Mouse (Mus musculus): ENCODE data around the gene Spock1. TPM values are rescaled to one million over a fixed set of nuclear protein-coding genes. Genes with fewer than 3 reads are reported as not detected.

Spock1 gene
- 1.1 and 2.1 TPM in 2 replicates for polyA plus RNA-seq (2016; fragmentation: Nextera tagmentation; extraction: Ambion mirVana)

DNA sequence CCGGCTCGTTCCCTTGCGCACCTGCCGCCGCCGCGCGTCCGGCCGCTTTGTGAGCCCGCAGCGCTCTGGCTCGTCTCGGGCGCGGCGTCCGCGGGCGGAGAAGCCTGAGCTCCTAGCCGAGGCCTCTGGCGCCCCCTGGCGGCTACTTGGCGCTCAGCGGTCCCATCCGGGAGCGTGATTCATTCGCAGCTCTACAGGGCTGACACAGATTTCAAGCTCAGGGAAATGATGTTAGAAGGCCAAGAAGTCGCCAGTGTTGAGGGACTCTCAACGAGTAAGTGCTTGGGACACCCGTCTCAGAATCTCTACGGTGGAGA is at the start of gene Spock1:
TSS of gene Spock1 (minus strand) at position 67 of the 317 bp plus-strand sequence.
- peaks cover 4% of the 10 kb centered on the region for H3K9me3 ChIP-seq
- under 1% methylated on average over 32 of the region's 32 CpGs for WGBS
- peaks cover 60% of the 10 kb centered on the region for H3K27me3 ChIP-seq (ENCODE audit: insufficient read depth, poor library complexity, severe bottlenecking)
- peaks cover 8% of the 10 kb centered on the region for H3K4me1 ChIP-seq
- no peaks in the 10 kb centered on the region for H3K36me3 ChIP-seq
- DNase-seq (ENCODE audit: low spot score): peak; percentile 89
- no peak within 1 kb of the TSS for H3K27ac ChIP-seq
- peak within 1 kb of the TSS; percentile 58 for H3K4me3 ChIP-seq

DNA sequence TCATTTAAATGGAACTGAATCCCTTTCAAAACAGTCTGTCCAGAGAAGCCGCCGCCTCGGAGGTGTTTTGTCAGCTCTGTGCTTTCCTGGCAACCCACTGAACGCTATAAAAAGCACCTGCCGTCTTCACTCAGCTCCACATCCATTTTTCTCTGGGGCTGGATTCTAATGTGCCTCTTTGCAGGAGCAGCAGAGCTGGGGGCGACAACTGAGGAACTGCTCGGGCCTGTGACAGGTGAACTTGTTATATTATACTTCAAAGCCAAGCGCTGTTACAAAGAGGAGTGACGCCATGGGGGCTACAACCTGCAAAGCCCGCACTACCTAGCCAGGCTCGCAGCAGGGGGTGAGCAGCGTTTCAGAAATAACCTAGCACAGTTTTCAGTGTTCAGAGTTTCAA is 42.0 kb upstream of the Spock1 start:
- no peaks in the 10 kb centered on the region for H3K9me3 ChIP-seq
- 74% methylated on average over 12 of the region's 12 CpGs for WGBS

DNA sequence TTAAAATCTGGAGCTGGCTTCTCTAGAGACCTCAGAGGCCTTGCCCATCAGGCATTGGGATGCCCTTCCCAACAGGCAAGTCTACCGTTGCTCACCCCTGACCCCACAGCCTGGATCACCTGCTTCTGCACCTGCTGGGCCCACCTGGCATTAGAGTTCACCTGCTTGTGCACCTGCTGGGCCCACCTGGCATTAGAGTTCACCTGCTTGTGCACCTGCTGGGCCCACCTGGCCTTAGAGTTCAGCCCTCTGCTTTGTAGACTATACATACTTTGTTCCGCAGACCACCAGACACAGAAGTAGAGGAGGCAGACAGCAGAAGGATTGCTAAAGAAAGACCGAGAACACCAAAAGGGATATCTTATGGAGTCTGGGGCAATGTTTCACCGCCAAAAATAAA is 41.4 kb upstream of the Spock1 start:
- DNase-seq (ENCODE audit: low spot score): no peak
- H3K27ac ChIP-seq: no peak overlapping the region
- no peaks in the 10 kb centered on the region for H3K9me3 ChIP-seq
- peaks cover 3% of the 10 kb centered on the region for H3K4me1 ChIP-seq
- H3K27me3 ChIP-seq (ENCODE audit: insufficient read depth, poor library complexity, severe bottlenecking): peaks cover 1% of the 10 kb centered on the region; the same call in 1 of the 2 replicates
- no peaks in the 10 kb centered on the region for H3K36me3 ChIP-seq
- no peak overlapping the region for H3K4me3 ChIP-seq
- WGBS: 90% methylated on average over 4 of the region's 4 CpGs

More for the DNA sequence above, 42.0 kb upstream of the Spock1 start:
- no peak overlapping the region for H3K4me3 ChIP-seq
- no peak overlapping the region for H3K27ac ChIP-seq
- H3K4me1 ChIP-seq: peaks cover 3% of the 10 kb centered on the region
- DNase-seq (ENCODE audit: low spot score): peak; percentile 38
- no peaks in the 10 kb centered on the region for H3K36me3 ChIP-seq
- no peaks in the 10 kb centered on the region; the same call in 1 of the 2 replicates for H3K27me3 ChIP-seq (ENCODE audit: insufficient read depth, poor library complexity, severe bottlenecking)

DNA sequence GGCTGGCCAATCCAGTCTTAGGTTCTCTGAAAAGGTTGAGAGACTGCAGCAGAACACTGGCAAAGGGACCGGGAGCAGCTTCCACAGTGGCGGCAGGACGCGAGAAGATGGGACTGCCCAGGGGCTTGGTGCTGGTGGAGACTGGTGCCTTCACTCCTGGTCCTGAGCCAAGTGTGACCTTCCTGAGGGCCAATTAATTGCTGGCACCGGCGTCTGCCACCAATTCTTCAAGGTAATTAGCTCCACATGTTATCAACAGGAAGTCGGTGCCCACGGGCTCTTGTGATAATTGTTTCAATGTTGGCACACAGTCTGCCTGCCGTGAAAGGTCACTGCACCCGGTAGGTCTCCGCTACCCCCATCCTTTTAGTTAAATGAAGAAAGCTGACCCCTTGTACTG is 37.1 kb upstream of the Spock1 start:
- Histone ChIP-seq H3K27me3 (ENCODE audit: insufficient read depth, poor library complexity, severe bottlenecking) (peaks cover 3% of the 10 kb centered on the region; the same call in 1 of the 2 replicates), H3K36me3 (no peaks in the 10 kb centered on the region), H3K9me3 (no peaks in the 10 kb centered on the region), H3K4me3 (no peak overlapping the region), H3K27ac (no peak overlapping the region), H3K4me1 (peaks cover 6% of the 10 kb centered on the region)
- 72% methylated on average over 11 of the region's 11 CpGs for WGBS
- DNase-seq (ENCODE audit: low spot score): peak; percentile 67

DNA sequence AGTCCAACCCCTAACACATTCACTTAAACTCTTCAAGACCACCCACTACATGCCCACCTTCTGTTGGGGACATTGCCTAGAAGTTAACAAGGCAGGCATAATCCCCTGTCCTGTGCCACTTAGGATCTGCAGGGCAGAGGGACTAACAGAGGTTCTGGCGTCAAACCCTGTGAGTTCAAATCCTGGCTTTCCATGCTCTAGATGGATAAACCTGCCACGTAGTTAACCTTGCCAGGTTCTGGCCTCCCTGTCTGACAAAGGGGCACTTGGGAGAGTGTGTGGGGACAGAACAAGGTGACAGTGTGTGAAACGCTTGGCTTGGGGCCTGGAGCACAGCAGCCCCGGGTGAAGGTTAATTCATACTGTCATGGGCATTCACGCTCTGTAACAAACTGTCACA is 36.3 kb upstream of the Spock1 start:
- no peaks in the 10 kb centered on the region for H3K9me3 ChIP-seq
- WGBS: 76% methylated on average over 5 of the region's 5 CpGs
- DNase-seq (ENCODE audit: low spot score): peak; percentile 62
- H3K36me3 ChIP-seq: no peaks in the 10 kb centered on the region
- no peak overlapping the region for H3K4me3 ChIP-seq
- no peak overlapping the region for H3K27ac ChIP-seq
- peaks cover 3% of the 10 kb centered on the region; the same call in 1 of the 2 replicates for H3K27me3 ChIP-seq (ENCODE audit: insufficient read depth, poor library complexity, severe bottlenecking)
- H3K4me1 ChIP-seq: 0 out of 2 replicates have a peak, but pooled peaks cover 4% of the 10 kb centered on the region

DNA sequence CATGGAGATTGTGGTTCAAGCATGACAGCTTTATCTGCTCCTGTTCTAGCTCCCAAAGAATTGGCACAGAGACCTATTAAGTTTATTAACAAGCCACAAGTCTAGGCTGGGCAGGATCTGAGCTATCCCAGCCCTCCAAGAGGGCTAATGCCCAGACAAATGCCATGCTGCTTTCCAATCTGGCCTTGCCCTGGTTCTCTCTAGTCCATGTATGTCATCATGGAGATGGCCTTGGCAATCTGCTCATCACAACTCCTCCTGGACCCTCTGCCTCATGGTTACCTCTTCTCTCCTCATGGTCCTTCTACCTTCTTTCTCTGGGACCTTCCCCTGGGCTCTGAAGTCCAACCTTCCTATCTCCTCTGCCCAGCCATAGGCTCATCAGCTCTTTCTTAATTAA is 35.8 kb upstream of the Spock1 start:
- no peak overlapping the region for H3K4me3 ChIP-seq
- H3K4me1 ChIP-seq: 0 out of 2 replicates have a peak, but pooled peaks cover 4% of the 10 kb centered on the region
- no peak for DNase-seq (ENCODE audit: low spot score)
- H3K9me3 ChIP-seq: no peaks in the 10 kb centered on the region
- H3K36me3 ChIP-seq: no peaks in the 10 kb centered on the region
- no peak overlapping the region for H3K27ac ChIP-seq
- H3K27me3 ChIP-seq (ENCODE audit: insufficient read depth, poor library complexity, severe bottlenecking): peaks cover 3% of the 10 kb centered on the region; the same call in 1 of the 2 replicates

DNA sequence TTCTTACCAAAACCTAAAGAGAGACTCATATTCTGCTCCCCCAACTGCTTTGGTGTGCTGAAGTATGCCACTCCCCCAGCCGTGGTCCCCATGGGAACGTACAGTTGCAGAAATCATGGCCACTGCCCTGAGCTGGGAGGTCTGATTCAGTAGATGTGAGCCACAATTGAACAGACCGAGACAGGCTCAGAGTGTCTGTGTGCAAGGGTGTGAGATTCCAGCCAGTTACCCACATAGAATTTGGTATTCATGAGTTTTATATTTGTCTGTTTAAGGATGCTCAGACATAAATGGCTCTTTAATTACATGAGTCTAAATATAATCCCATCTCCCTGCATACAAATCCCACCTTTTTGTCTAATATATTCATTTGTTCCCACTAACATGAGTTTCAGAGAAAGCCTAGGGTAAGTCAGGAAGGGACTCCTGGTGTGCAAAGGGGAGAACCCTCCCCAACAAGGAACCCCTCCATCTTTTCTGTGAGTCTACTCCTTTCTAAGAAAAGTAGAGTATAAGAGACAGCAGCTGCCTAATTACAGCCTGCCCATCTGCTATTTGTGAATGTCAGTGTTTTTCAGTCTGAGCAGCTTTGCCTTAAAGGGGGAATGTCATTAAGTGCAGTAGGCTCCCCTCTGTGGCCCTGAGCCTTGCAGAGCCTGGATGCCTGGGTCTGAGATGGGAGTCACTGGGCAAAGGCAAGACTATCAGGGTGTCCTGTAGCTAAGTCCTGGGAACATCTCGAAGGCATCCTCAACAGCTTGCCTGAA is 29.5 kb upstream of the Spock1 start:
- no peak overlapping the region for H3K27ac ChIP-seq
- peaks cover 4% of the 10 kb centered on the region; the same call in 1 of the 2 replicates for H3K4me1 ChIP-seq
- no peak overlapping the region for H3K4me3 ChIP-seq
- no peak for DNase-seq (ENCODE audit: low spot score)
- no peaks in the 10 kb centered on the region for H3K36me3 ChIP-seq
- H3K9me3 ChIP-seq: no peaks in the 10 kb centered on the region
- no peaks in the 10 kb centered on the region for H3K27me3 ChIP-seq (ENCODE audit: insufficient read depth, poor library complexity, severe bottlenecking)
- 67% methylated on average over 4 of the region's 4 CpGs for WGBS

DNA sequence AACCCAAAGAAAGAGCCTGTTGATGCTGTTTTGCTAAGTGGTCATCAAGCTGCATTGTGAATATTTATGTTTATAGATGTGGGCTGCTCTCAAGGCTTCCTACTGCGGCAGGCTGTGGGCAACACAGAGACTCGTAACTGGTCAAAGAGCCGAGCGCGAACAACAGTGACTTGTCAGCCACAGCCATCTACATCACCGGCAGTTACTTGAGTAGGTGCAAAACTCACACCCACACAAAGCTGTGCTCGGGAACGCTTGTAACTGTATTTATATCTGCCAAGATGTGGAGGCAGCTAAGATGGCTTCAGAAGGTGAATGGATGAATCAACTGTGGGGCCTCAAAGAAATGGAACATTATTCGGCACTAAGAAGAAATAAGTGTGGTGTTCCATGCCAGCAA is 23.9 kb upstream of the Spock1 start:
- Histone ChIP-seq H3K4me3 (no peak overlapping the region), H3K27ac (no peak overlapping the region), H3K9me3 (no peaks in the 10 kb centered on the region), H3K36me3 (no peaks in the 10 kb centered on the region), H3K27me3 (ENCODE audit: insufficient read depth, poor library complexity, severe bottlenecking) (no peaks in the 10 kb centered on the region), H3K4me1 (no peaks in the 10 kb centered on the region)
- 86% methylated on average over 9 of the region's 9 CpGs for WGBS
- DNase-seq (ENCODE audit: low spot score): no peak

DNA sequence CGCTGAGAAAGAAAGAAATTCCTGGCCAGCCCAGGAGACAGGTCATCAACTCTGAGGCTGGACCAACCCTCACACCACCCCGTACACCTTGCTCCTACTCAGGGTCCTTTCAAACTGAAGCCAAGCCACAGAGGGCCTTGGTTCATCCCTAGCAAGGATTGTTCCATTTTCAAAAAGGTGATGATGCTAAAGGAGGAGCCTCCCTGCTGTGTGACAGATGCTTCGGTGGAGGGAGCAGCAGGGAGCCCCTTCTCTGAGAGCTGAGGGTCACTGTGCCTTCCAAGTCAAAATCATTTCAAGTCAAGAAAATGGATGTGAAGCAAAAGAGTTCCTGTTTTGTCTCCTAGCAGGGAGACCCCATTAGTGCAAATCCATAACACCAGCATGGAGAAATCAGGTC is 23.2 kb upstream of the Spock1 start:
- Histone ChIP-seq H3K4me3 (no peak overlapping the region), H3K27me3 (ENCODE audit: insufficient read depth, poor library complexity, severe bottlenecking) (no peaks in the 10 kb centered on the region), H3K27ac (no peak overlapping the region), H3K9me3 (no peaks in the 10 kb centered on the region), H3K4me1 (no peaks in the 10 kb centered on the region), H3K36me3 (no peaks in the 10 kb centered on the region)
- WGBS: 61% methylated on average over 3 of the region's 3 CpGs
- no peak for DNase-seq (ENCODE audit: low spot score)

DNA sequence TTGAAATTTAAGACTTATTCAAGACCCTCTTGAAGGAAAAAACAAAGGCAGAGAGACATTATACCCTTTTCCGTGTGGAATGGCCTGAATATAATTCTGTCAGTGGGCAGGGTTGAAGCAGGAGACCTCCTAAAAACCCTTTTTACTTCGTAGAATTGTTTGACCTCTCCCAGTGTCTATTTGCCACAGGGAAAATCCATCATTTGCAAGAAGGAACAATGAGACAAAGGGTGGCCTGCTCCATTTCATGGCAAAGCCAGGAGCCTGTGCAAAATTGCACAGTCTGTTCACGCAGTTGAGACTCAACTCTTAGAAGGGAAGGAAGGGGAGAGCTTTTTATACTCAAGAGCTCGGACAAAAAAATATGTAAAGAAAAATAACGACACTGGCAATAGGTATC is 22.6 kb upstream of the Spock1 start:
- no peak for DNase-seq (ENCODE audit: low spot score)
- H3K36me3 ChIP-seq: no peaks in the 10 kb centered on the region
- no peaks in the 10 kb centered on the region for H3K9me3 ChIP-seq
- H3K27me3 ChIP-seq (ENCODE audit: insufficient read depth, poor library complexity, severe bottlenecking): no peaks in the 10 kb centered on the region
- 79% methylated on average over 5 of the region's 5 CpGs for WGBS
- H3K4me3 ChIP-seq: no peak overlapping the region
- H3K27ac ChIP-seq: no peak overlapping the region
- H3K4me1 ChIP-seq: no peaks in the 10 kb centered on the region

DNA sequence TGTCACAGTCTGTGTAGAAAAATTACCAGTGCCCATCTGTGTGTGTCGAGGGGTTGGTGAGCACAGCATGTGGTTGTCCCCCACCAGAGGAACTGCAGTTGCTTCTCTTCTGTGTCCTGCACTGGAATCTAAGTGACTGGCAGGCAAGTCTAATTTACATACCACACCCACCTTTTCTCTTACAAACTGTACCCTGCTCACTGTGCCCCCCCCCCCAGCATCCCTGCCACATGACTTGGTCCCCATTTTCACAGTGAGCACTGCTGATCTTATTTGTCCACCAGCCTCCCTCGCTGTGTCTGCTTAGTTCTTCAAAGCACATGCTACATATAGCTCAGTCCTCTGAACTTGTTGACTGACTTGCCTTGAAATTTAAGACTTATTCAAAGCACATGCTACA is 22.2 kb upstream of the Spock1 start:
- no peak for DNase-seq (ENCODE audit: low spot score)
- WGBS: 49% methylated on average over 2 of the region's 2 CpGs

DNA sequence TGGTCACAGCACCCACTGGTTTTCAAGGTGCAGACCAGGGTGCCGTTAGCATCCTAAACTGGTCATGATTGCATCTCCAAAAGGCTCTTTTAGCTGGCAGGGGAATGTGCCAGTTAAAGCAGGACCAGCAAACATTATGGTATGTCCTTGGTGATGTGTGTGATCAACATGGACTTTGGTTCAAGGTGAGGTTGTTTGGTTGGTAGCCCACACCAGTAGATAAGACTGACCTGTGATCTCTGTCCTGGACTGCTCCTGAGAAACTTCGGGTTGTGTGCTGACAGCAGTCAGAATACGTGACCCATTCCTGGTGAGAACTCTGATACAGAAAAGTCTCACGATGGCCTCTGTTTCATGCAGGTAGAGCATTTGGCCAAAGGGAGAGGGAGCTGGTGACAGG is 11.8 kb upstream of the Spock1 start:
- Histone ChIP-seq H3K9me3 (no peaks in the 10 kb centered on the region), H3K36me3 (no peaks in the 10 kb centered on the region), H3K27me3 (ENCODE audit: insufficient read depth, poor library complexity, severe bottlenecking) (no peaks in the 10 kb centered on the region), H3K4me1 (0 out of 2 replicates have a peak, but pooled peaks cover 6% of the 10 kb centered on the region), H3K4me3 (no peak overlapping the region), H3K27ac (no peak overlapping the region)
- WGBS: 83% methylated on average over 4 of the region's 4 CpGs
- no peak for DNase-seq (ENCODE audit: low spot score)

More for the DNA sequence above, 22.2 kb upstream of the Spock1 start:
- H3K27me3 ChIP-seq (ENCODE audit: insufficient read depth, poor library complexity, severe bottlenecking): no peaks in the 10 kb centered on the region
- H3K9me3 ChIP-seq: no peaks in the 10 kb centered on the region
- no peak overlapping the region for H3K4me3 ChIP-seq
- no peaks in the 10 kb centered on the region for H3K36me3 ChIP-seq
- no peaks in the 10 kb centered on the region for H3K4me1 ChIP-seq
- no peak overlapping the region for H3K27ac ChIP-seq

DNA sequence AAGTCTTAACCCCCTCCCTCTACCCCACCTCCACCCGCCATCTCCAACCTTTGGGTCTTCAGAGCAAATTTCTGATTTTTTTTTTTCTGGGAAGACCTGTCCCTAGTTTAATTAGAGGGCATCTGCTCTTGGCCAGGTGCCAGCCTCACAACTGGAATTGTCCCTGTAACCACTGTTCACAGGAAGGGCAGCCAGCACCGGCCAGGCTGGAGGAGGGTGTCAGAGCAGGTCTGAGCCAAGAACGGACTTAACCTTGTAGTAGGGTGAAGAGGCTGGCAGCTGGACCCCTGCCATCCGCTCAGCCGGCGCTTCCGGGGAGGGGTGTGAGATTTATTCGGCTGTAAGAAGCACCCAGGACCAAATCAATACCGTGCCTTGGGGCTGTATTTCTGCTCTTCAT is 3.0 kb upstream of the Spock1 start:
- Histone ChIP-seq H3K9me3 (peaks cover 4% of the 10 kb centered on the region), H3K27ac (no peak overlapping the region), H3K27me3 (ENCODE audit: insufficient read depth, poor library complexity, severe bottlenecking) (peaks cover 36% of the 10 kb centered on the region), H3K4me1 (peaks cover 8% of the 10 kb centered on the region), H3K4me3 (no peak overlapping the region), H3K36me3 (no peaks in the 10 kb centered on the region)
- DNase-seq (ENCODE audit: low spot score): no peak
- 83% methylated on average over 9 of the region's 9 CpGs for WGBS

All from heart, embryonic 10.5 days (tissue).